Mouse (Mus musculus) right cerebral cortex, adult 2 months (tissue): ENCODE results near the gene Tmsb15b2.
"Not testable (repeated sequence)": the region's sequence is repeated elsewhere in the genome, so short reads cannot be mapped to it uniquely, and the experiment has no call there.

Source experiments
- DNase-seq, 2 experiments: peaks; one replicate each; pipeline ENCODE4 v3.0.0; 2021 to 2022; ENCODE audit warnings: low spot score in 2 of 2

Tmsb15b2 gene

GRCm38 (mm10) chrX:136975397-136975796 lies at the start of gene Tmsb15b2:
TSS of gene Tmsb15b2 (minus strand) at chrX:136975497.
- DNase-seq = not testable (repeated sequence)

GRCm38 (mm10) chrX:137019310-137019709 lies 44.0 kb upstream of the Tmsb15b2 start:
- DNase-seq = peak; percentile 68 to 71

- DNase-seq = no peak
Observed at GRCm38 (mm10) chrX:137017668-137018067, 42.4 kb upstream of the Tmsb15b2 start.

GRCm38 (mm10) chrX:137015099-137015709 lies 39.9 kb upstream of the Tmsb15b2 start:
- peak; percentile 55 to 63 for DNase-seq

GRCm38 (mm10) chrX:136996256-136996655 lies 21.0 kb upstream of the Tmsb15b2 start:
- DNase-seq = no peak

GRCm38 (mm10) chrX:136993641-136994040 lies 18.3 kb upstream of the Tmsb15b2 start:
- DNase-seq = peak in 1 of 2 experiments; percentile 23

- DNase-seq = peak; percentile 80 to 82
Observed at GRCm38 (mm10) chrX:136992978-136993547, 17.8 kb upstream of the Tmsb15b2 start, which contains the start of gene Zcchc18. TSS of gene Zcchc18 (plus strand) at chrX:136993155.

- peak in 1 of 2 experiments; percentile 15 for DNase-seq
Observed at GRCm38 (mm10) chrX:136992191-136992965, 17.1 kb upstream of the Tmsb15b2 start.

- DNase-seq = no peak
Observed at GRCm38 (mm10) chrX:136991274-136991673, 16.0 kb upstream of the Tmsb15b2 start.

GRCm38 (mm10) chrX:136986039-136986438 lies 10.7 kb upstream of the Tmsb15b2 start:
- no peak for DNase-seq

GRCm38 (mm10) chrX:136978616-136979015 lies 3.3 kb upstream of the Tmsb15b2 start:
- no peak for DNase-seq

- peak; percentile 21 to 78 for DNase-seq
Observed at GRCm38 (mm10) chrX:136976424-136977084, 1.3 kb upstream of the Tmsb15b2 start, which contains the start of the genes Tmsb15l and Tmsb15b1. TSS of gene Tmsb15l (minus strand) at chrX:136976869. TSS of gene Tmsb15b1 (minus strand) at chrX:136976874.

GRCm38 (mm10) chrX:136959688-136960087 lies 15.6 kb downstream of the Tmsb15b2 start:
- DNase-seq = peak in 1 of 2 experiments; percentile 19

GRCm38 (mm10) chrX:136958300-136958699 lies 17.0 kb downstream of the Tmsb15b2 start:
- not testable (repeated sequence) for DNase-seq

- DNase-seq = peak; percentile 81 to 84
Observed at GRCm38 (mm10) chrX:136957583-136958279, 17.6 kb downstream of the Tmsb15b2 start.

GRCm38 (mm10) chrX:136937985-136938384 lies 37.3 kb downstream of the Tmsb15b2 start:
- DNase-seq = no peak

GRCm38 (mm10) chrX:136927031-136927430 lies 48.3 kb downstream of the Tmsb15b2 start, which contains the start of gene H2bfm:
TSS of gene H2bfm (plus strand) at chrX:136927325.
- no peak for DNase-seq

GRCm38 (mm10) chrX:136925863-136926262 lies 49.4 kb downstream of the Tmsb15b2 start:
- DNase-seq = no peak
